Comparison of ENCODE assay signal across 16 mouse cellular contexts in genomic region chr12:10506721-10507120, GRCm38 (mm10).
"Had no signal": no experiment of that assay in that cellular context is flagged by ENCODE, and none has a peak within 500 bp of the region (broad histone marks: within the 10 kb centered on the region; RNA-seq: fewer than 3 reads in every experiment).

No protein-coding gene starts in this region.

- H3K36me3 ChIP-seq: limb, embryonic 12.5 days; liver, embryonic 13.5 days; lung, embryonic 15.5 days; midbrain, embryonic 15.5 days; neural tube, embryonic 13.5 days had no signal

- ATAC-seq: liver, postnatal 0 days; midbrain, embryonic 15.5 days had no signal

- H3K4me2 ChIP-seq: limb, embryonic 12.5 days; liver, embryonic 13.5 days; lung, embryonic 15.5 days; midbrain, embryonic 11.5 days; midbrain, embryonic 15.5 days; neural tube, embryonic 13.5 days had no signal

- H3K4me1 ChIP-seq: limb, embryonic 12.5 days; liver, embryonic 13.5 days; lung, embryonic 15.5 days; megakaryocyte, embryonic 14.5 days; midbrain, embryonic 15.5 days; neural tube, embryonic 13.5 days had no signal

- H3K27me3 ChIP-seq: limb, embryonic 12.5 days; liver, embryonic 13.5 days; lung, embryonic 15.5 days; megakaryocyte, embryonic 14.5 days; midbrain, embryonic 15.5 days; neural tube, embryonic 13.5 days had no signal

- H3K9ac ChIP-seq: limb, embryonic 12.5 days; liver, embryonic 13.5 days; liver, postnatal 0 days; lung, embryonic 15.5 days; midbrain, embryonic 15.5 days; neural tube, embryonic 13.5 days had no signal

- H3K9me3 ChIP-seq: limb, embryonic 12.5 days; liver, embryonic 13.5 days; lung, embryonic 15.5 days; megakaryocyte, embryonic 14.5 days; midbrain, embryonic 15.5 days; neural tube, embryonic 13.5 days had no signal

- DNase-seq: kidney, postnatal 36 days; liver; liver, embryonic 13.5 days; liver, postnatal 0 days; lung, postnatal 14 days; right cerebral cortex, postnatal 14 days; thymus, postnatal 36 days had no signal

- H3K4me3 ChIP-seq: layer of hippocampus, adult 2 months; limb, embryonic 12.5 days; liver, embryonic 13.5 days; lung, embryonic 15.5 days; megakaryocyte, embryonic 14.5 days; midbrain, embryonic 15.5 days; neural tube, embryonic 13.5 days had no signal

- H3K27ac ChIP-seq: kidney, postnatal 0 days; layer of hippocampus, adult 2 months; limb, embryonic 12.5 days; liver, embryonic 13.5 days; lung, embryonic 15.5 days; macrophage; midbrain, embryonic 15.5 days; neural tube, embryonic 13.5 days had no signal
